Mouse (Mus musculus) stomach, embryonic 14.5 days (tissue): ENCODE data around the gene Rad23a. TPM values are rescaled to one million over a fixed set of nuclear protein-coding genes. Genes with fewer than 3 reads are reported as not detected.

Experiments
- ATAC-seq: fragments of 200-750 bp; cut with Nextera tagmentation; 2 replicates; pipeline ENCODE4 v1.8.0; 2017; ENCODE audit warnings: low read depth, moderate TSS enrichment; ENCODE audit not compliant: insufficient number of reproducible peaks, insufficient read depth, low FRiP score
- H3K27ac ChIP-seq: fragments of 300-500 bp; sonication (generic); 2 replicates; pipeline ENCODE4 v1.5.1; 2014; ENCODE audit warnings: mild to moderate bottlenecking, low read length, moderate library complexity, mixed read lengths
- H3K27me3 ChIP-seq: fragments of 300-500 bp; sonication (generic); 2 replicates; pipeline ENCODE4 v1.6.1; 2014; ENCODE audit warnings: low read length, control low read depth, mixed read lengths; ENCODE audit not compliant: control insufficient read depth, insufficient read depth
- H3K36me3 ChIP-seq: fragments of 300-500 bp; sonication (generic); 2 replicates; pipeline ENCODE4 v1.6.1; 2014; ENCODE audit warnings: mild to moderate bottlenecking, control low read depth, low read length, moderate library complexity, mixed read lengths; ENCODE audit not compliant: control insufficient read depth, insufficient read depth
- H3K4me1 ChIP-seq: fragments of 300-500 bp; sonication (generic); 2 replicates; pipeline ENCODE4 v1.6.1; 2014; ENCODE audit warnings: low read length, control low read depth, mixed read lengths; ENCODE audit not compliant: control insufficient read depth, insufficient read depth
- H3K4me2 ChIP-seq: fragments of 300-500 bp; sonication (generic); replicated peaks from 2 replicates; pipeline ENCODE4 v1.6.1; 2014; ENCODE audit warnings: low read depth, low read length, control low read depth
- H3K4me3 ChIP-seq: fragments of 300-500 bp; sonication (generic); 2 replicates; pipeline ENCODE4 v1.5.1; 2014; ENCODE audit warnings: low read depth, low read length, control low read depth
- H3K9ac ChIP-seq: fragments of 300-500 bp; sonication (generic); replicated peaks from 2 replicates; pipeline ENCODE4 v1.6.1; 2014; ENCODE audit warnings: low read depth, mild to moderate bottlenecking, control low read depth, low read length, moderate library complexity, mixed read lengths
- H3K9me3 ChIP-seq: fragments of 300-500 bp; sonication (generic); 2 replicates; pipeline ENCODE4 v1.6.1; 2016; ENCODE audit warnings: low read depth, low read length, control low read depth; ENCODE audit not compliant: control insufficient read depth
- WGBS: fragments of 180-500 bp; shearing (Covaris S2); extraction: QIAGEN DNeasy Blood & Tissue Kit; methylation state at CpG from one replicate; pipeline ENCODE4 v1.1.7; 2014; 5-methylcytosine and 5-hydroxymethylcytosine counted together
- polyA plus RNA-seq: library from polyadenylated mRNA; unstranded; fragments of >200 nt; fragmentation: Nextera tagmentation; extraction: Ambion mirVana; gene quantifications from 2 replicates; pipeline ENCODE4 v1.2.1, GENCODE M21; 2014

Rad23a gene
- polyA plus RNA-seq, 1 experiment from 2014 or later, result 119 TPM

DNA sequence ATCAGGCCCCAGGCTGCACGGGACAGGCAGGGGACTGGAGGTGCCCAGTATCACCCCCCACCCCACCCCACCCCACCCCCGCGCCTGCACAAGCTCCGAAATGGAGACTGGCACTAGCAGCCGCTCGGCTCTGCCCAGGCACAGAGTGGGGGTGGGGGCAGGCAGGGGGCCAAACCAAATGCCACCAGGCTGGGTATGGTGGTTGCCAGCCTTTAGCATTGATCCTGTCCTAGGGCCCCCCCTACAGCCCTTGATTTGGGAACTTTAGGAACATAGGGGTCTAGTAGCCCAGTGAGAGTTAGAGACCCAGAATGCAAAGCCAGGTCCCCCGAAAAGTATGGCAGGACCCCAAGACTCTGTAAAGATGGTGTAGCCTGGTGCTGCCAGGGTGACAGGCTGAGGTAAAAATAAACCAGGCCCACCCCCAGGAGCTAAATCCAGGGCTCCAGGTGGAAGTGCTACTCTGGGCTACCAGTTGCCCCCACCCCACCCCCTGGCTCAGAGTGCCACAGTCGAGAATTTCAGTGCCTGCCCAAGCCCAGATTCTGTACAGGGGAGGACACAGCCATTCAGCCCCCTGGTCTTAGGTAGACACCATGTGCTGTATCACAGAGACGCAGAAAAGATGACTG, 50.5 kb downstream of the Rad23a start:
- no peaks in the 10 kb centered on the region; the same call in 1 of the 2 replicates for H3K36me3 ChIP-seq
- no peak overlapping the region for H3K4me3 ChIP-seq
- no peak for ATAC-seq
- 72% methylated on average over 9 of the region's 9 CpGs for WGBS
- no peak overlapping the region for H3K9ac ChIP-seq
- H3K27me3 ChIP-seq, result peaks cover 34% of the 10 kb centered on the region
- no peak overlapping the region for H3K4me2 ChIP-seq
- H3K4me1 ChIP-seq, result peaks cover 61% of the 10 kb centered on the region
- H3K9me3 ChIP-seq, result no peaks in the 10 kb centered on the region
- H3K27ac ChIP-seq, result no peak overlapping the region

DNA sequence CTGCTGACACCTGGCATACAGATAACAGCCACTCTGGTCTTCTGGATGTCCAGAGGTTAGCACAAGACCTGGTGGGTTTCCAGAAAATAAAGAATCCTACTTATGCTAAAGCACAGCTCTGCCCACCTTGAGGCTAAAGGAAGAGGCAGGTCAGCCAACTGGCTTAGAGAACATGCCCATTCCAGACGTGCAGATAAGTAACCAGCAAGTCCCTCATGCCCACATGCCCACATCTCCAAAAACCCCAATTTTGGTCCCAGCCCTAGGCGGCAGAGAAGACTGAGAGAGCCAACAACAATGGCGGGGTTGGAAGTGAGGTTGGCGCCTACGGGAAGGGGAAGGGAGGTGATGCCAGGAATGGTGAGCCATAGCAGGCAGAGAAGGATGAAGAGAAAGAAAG, 51.1 kb downstream of the Rad23a start:
- H3K36me3 ChIP-seq, result no peaks in the 10 kb centered on the region; the same call in 1 of the 2 replicates
- H3K4me2 ChIP-seq, result no peak overlapping the region
- H3K27me3 ChIP-seq, result peaks cover 41% of the 10 kb centered on the region
- H3K9me3 ChIP-seq, result no peaks in the 10 kb centered on the region
- no peak overlapping the region for H3K4me3 ChIP-seq
- H3K27ac ChIP-seq, result no peak overlapping the region
- H3K9ac ChIP-seq, result no peak overlapping the region
- peaks cover 61% of the 10 kb centered on the region for H3K4me1 ChIP-seq
- 53% methylated on average over 5 of the region's 5 CpGs for WGBS
- ATAC-seq, result no peak

DNA sequence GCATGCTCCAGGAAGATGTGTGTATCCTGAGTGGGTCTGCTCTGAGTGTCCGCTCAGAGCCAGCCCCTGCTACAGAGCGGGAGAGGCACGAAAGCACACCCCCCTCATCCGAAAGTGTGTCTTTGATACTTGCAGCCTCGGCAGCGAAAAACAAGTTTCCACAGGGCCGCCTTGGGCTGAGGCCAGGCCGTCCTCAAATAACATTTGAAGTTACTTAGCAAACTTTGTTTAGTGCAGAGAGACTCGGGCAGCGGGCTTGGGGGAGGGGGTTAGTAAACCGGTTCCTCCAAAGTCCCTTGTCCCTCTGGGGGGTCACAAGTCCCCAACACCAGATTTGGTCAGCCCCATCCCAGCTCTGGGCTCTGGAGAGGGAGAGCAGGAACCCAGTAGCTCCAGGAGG, 51.6 kb downstream of the Rad23a start:
- Histone ChIP-seq H3K27me3 (peaks cover 45% of the 10 kb centered on the region), H3K9ac (no peak overlapping the region), H3K4me2 (0 out of 2 replicates have a peak overlapping the region, but pooled peaks have one; percentile 14), H3K27ac (no peak overlapping the region), H3K36me3 (no peaks in the 10 kb centered on the region; the same call in 1 of the 2 replicates), H3K4me1 (peaks cover 61% of the 10 kb centered on the region), H3K9me3 (no peaks in the 10 kb centered on the region), H3K4me3 (no peak overlapping the region)
- WGBS, result 19% methylated on average over 11 of the region's 11 CpGs
- ATAC-seq, result no peak

DNA sequence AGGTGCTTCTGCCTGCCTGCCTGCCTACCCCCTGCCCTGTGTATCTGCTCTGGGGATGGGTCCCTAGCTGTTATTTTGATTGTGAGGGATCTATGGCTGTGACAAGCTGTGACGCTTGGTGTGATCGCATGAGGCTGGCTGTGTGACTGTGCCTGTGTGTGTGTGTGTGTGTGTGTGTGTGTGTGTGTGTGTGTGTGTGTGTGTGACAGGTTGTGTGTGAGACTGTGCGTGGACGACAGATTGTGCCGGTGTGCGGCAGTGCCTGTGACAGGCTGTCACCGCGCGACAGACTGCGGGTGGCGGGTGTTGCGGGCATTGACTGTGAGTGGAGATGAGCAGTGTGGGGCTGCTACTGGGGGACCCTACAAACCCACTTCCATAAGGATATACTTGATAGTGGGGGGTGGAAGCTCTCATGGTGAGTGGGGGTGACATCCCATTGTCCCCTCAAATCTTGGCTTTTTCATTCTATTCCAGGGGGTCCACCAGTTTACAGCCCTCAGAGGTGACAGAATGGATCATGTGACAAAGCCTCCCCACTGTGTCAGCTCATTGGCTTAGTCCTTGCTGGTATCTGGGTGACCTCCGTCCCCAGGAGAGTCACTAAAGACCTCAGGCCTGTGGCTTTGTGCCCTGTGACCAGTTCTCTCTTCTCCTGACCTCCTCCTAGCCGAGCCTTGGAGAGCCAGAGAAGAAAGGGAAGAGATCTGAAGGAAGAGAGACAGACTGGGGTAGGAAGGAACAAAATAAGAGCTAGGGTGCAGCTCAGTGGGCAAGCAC, 52.8 kb downstream of the Rad23a start:
- H3K4me3 ChIP-seq, result no peak overlapping the region
- no peak overlapping the region for H3K4me2 ChIP-seq
- peaks cover 46% of the 10 kb centered on the region for H3K27me3 ChIP-seq
- peaks cover 57% of the 10 kb centered on the region for H3K4me1 ChIP-seq
- H3K36me3 ChIP-seq, result no peaks in the 10 kb centered on the region; the same call in 1 of the 2 replicates
- H3K27ac ChIP-seq, result no peak overlapping the region
- 41% methylated on average over 14 of the region's 14 CpGs for WGBS
- no peak overlapping the region for H3K9ac ChIP-seq
- H3K9me3 ChIP-seq, result no peaks in the 10 kb centered on the region
- ATAC-seq, result no peak

DNA sequence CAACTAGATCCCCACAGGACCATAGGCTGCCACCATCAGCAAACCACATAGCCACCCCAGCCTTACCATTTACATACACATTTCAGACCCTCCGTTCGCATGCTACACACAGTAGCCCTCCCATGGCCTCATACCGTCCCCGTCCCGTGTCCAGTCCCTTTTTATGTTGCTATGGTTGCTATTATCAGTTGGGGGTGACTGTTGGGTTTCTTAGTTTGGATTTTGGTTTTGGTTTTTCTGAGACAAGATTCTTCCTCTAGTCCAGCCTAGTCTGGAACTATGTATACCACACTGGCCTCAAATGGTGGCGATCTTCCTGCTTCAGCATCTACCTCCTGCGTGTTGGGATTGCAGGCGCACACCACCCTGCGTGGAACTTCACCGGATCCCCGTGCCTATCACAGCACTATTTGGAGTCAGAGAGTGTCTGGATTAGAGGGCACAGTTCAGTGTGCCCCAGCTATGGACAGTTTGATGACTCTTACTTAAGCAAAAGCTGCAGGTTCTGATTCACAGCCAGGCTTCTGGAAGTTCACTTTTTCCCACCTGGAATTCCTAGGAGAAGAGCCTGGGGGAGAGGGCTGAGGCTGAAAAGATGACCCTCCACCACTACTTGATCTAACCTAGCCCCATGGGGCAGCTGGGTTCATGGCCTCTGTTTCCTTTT, 53.5 kb downstream of the Rad23a start:
- H3K4me1 ChIP-seq, result peaks cover 57% of the 10 kb centered on the region
- H3K27ac ChIP-seq, result no peak overlapping the region
- no peak for ATAC-seq
- H3K4me2 ChIP-seq, result peak overlapping the region; percentile 8; the same call in 1 of the 2 replicates
- no peaks in the 10 kb centered on the region for H3K9me3 ChIP-seq
- 34% methylated on average over 11 of the region's 11 CpGs for WGBS
- no peaks in the 10 kb centered on the region; the same call in 1 of the 2 replicates for H3K36me3 ChIP-seq
- H3K9ac ChIP-seq, result no peak overlapping the region
- H3K4me3 ChIP-seq, result peak overlapping the region; percentile 6; the same call in 1 of the 2 replicates
- H3K27me3 ChIP-seq, result peaks cover 53% of the 10 kb centered on the region

DNA sequence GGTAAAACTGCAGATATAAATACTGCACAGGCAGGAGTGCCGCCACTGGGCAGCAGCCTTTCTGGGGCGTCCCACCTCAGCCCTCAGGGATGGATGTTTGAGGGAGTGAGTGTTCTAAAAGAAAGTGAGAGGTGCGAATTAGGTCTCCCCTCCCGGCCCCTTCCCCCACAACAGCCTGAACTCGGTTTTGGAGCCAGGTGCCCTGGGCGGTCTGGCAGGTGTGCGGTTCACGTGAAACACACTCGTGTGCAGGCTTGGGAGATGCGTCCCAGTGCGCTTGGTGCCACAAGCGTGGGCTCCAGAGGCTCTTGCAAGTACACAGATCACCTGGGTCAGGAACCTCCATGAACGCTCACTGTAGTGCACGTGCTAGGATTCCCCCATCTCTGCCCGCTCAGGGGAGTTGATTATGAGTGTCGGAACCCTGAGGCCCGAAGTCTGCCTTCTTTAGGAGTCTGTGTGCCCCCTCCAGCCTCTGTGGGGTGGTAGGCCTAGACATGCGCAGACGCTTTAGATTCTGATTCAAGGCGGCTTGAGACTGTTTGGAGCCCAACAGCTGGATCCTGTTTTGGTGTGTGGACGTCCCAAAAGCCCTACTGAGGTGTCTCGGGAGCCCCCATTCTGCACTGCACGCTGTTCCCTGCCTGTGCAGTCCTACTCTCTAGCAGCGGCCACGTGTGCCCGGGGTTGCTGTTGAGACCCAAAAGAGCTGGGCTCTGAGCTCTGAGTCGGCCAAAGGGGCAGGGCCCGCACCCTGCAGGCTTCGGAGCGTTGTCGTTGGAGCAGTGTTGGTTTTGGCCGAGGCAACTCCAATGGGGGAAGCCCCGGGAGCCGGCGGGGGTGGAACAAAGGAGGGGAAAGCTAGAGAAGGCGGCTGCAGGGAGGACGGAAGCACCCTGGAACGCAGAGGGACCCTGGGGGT, 54.4 kb downstream of the Rad23a start:
- Histone ChIP-seq H3K27me3 (peaks cover 61% of the 10 kb centered on the region), H3K9ac (no peak overlapping the region), H3K4me1 (peaks cover 57% of the 10 kb centered on the region), H3K36me3 (no peaks in the 10 kb centered on the region; the same call in 1 of the 2 replicates), H3K9me3 (no peaks in the 10 kb centered on the region), H3K27ac (no peak overlapping the region), H3K4me2 (peak overlapping the region; percentile 8; the same call in 1 of the 2 replicates), H3K4me3 (peak overlapping the region; percentile 6; the same call in 1 of the 2 replicates)
- 13% methylated on average over 38 of the region's 38 CpGs for WGBS
- peak; percentile 24; the same call in 1 of the 2 replicates for ATAC-seq

DNA sequence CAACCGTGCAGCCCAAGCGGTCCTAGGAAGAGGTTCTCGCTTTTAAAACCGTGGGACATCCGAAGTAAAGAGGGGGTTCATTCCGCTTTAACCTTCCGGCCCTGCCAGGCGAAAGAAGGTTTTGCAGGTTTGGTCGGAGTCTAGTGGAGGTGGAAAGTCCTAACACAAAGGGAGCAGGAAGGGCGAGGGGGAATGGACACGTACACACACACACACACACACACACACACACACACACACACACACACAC, 55.0 kb downstream of the Rad23a start:
- Histone ChIP-seq H3K27ac (no peak overlapping the region), H3K9me3 (no peaks in the 10 kb centered on the region), H3K4me1 (peaks cover 53% of the 10 kb centered on the region), H3K4me3 (no peak overlapping the region), H3K4me2 (0 out of 2 replicates have a peak overlapping the region, but pooled peaks have one; percentile 8), H3K36me3 (no peaks in the 10 kb centered on the region; the same call in 1 of the 2 replicates), H3K9ac (no peak overlapping the region), H3K27me3 (peaks cover 64% of the 10 kb centered on the region)
- no peak for ATAC-seq
- WGBS, result 17% methylated on average over 11 of the region's 11 CpGs
